Mouse (Mus musculus) thymus, adult 18-20 months (tissue): ENCODE data around the gene Galnt2.

Experiments
- DNase-seq, 2 experiments: peaks; one replicate each; pipeline ENCODE4 v3.0.0; 2022; ENCODE audit warnings: mixed read lengths in 2 of 2

Galnt2 gene

DNA sequence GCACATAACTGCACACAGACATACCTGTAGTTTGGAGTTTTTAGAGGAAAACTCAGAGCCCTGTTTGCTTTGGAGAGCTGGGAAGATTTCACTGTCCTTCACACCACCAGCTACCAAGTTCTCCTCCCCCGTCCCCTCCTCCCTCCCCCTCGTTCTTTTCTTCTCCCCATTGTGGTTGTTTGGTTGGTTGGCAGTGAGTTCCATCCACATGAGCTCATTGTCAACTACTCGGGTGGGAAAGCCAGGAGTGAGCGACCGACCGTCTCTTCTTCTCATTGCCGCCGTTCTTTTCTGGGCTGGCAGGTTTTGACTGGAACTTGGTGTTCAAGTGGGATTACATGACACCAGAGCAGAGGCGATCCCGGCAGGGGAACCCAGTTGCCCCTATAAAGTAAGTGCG, 100.5 kb downstream of the Galnt2 start:
- DNase-seq: no peak

DNA sequence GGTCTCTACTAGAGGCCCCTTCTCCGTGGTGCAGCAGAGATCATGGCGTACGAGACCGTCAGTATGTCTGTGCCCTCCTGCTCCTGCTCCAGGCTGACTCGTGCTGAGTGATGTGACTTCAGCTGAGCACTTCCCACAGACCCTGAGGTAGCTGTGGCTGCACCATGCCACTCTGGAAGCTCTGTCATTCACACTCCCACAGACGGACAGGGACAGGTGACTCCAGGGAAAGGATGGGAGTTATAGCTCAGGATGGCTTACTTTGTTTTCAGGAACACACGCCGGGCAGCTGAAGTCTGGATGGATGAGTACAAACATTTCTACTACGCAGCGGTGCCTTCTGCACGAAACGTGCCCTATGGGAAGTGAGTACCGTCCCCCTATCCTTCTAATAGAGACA, 105.1 kb downstream of the Galnt2 start:
- DNase-seq: no peak

DNA sequence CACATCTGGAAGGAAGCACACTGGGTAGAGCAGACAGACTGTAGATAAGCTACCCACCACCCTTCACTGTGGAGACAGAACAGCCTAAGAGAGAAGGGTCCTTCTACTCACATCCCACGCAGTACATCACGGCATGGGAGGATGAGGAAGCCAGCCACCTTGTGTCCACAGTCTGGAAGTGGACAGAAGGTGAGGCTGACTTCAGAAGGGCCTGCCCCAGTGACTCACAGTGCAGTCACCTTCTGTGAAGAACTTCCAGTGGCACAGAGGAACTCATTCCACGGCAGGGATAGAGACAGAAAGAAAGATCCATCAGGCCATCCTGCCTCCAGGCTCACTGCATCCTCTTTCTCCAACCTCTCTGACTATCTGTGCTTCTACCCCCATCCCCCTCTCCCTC, 108.6 kb downstream of the Galnt2 start:
- DNase-seq: no peak

DNA sequence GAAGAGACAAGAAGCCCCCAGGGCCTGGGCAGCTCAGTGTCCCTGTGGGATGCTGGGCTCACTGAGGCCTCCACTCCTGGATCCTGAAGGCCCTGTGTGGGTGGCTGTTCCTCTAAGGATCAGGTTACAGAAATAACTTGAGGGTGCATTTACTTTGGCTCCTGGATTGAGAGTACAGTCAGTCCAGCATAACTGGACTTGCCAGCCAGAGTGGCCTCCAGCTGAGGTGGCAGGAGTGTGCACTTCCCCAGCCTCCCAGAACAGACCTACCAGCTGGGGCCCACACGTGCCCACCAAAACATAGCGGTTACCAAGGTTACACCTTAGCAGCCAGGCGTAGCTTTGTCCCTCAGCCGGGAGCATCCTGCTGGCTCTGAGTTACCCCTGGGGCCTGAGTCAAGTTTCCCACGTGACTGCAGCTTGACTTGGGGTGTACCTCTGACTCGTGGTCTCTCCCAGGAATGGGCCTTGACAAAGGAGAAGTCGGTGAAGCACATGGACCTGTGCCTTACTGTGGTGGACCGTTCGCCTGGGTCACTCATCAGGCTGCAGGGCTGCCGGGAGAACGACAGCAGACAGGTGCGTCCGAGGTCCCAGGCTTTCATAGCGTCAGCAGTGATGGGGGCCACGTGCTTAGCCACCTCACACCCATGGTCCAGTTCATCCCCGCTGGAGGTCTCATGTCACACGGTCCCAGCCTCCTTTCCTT, 109.3 kb downstream of the Galnt2 start:
- DNase-seq: no peak

DNA sequence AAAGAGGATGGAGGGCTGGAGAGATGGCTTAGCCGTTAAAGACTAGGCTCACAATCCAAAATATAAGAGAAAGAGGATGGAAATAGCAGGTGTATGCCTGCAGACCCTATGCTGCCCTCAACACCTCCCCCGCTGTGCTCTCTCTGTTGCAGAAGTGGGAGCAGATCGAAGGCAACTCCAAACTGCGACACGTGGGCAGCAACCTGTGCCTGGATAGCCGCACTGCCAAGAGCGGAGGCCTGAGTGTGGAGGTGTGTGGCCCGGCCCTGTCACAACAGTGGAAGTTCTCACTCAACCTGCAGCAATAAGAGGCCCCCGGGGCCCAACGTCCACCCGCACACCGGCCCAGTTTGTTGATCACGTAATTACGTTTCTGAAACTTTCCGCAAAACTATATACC, 112.0 kb downstream of the Galnt2 start:
- DNase-seq: no peak

DNA sequence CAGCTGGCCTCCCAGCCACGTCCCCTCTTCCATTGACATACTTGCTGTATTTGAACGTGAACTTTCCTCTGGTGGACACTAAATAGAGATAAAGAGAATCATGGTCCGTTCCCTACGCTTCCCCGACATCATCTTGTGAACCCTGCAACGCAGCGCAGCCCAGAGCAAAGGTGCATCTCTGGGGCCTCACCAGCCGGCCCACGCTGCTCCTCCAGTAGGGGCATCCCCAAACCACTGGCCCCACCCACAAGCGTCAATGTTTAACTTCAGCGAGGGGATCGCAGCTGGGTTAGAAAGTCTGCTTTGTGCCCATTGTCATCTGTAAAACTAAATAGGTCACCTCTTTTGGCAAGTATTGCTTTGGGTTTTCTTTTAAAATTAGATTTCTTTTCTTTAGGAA, 112.8 kb downstream of the Galnt2 start:
- no peak for DNase-seq

DNA sequence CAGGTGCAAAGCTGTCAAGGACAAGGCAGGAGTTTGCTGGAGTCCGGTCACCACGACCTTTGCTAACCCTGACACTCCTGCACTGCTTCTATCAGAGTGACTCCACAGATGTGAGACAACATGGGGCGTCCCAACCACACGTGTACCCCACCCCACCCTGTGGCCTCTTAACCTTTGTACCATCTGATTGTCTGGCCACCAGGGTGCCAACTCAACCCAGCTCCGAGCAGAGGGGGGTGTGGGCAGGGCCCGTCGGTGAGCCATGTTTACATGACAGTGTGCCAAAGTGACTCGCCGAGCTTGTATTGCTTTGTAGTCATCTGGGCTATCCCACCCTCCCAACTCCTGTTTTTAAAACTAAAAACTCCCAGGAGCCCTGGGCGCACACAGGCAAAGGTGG, 113.9 kb downstream of the Galnt2 start:
- DNase-seq: no peak

DNA sequence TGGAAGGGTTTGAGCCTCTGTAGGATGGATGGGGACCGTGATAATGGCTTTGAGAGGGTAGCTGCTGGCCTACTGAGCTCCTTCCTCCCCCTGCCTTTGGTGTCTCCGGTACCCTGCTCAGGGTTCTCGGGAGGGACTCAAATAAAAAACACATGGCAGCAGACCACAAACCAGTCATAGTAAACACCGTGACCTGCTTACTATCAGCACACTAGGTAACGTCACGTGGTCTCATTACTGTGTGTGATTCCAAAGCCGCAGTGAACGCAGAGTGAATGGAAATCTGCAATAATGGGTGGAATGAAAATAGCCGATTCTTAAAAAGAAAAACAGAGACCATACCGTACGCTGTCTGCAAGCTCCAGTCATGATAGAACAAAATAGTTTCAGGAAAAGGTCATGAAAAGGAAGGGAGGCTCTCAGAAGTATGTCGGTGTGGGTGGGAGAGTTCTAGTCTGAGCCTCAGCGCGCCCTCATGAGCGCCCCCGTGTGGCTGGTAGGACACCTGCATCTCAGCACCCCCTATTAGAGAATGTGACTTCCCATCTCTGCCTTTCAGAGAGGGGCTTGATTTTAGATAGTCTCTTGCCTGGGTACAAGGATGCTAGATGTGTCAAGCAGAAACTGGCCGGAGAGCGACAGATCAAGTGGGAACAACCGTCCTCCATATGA, 115.8 kb downstream of the Galnt2 start:
- peak; percentile 26 to 27 for DNase-seq

DNA sequence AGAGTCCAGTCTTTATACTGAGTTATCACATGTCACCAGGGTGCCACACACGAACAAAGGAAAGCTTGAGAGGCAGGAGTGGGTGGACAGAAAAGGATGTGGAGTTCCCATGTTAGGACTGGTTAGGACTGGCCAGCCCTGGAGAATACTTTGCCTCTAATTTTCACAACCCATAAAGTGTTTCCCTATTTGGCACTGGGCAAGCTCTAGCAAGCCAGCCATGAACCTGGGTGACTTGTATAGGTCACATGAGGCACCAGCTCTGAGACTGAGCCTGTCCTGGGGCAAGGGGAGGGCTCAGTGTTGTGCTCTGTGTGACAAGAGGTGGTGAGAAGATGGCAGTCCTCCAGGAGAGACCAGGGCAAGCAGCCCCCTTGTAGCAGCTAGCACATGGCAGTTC, 116.9 kb downstream of the Galnt2 start:
- no peak for DNase-seq

DNA sequence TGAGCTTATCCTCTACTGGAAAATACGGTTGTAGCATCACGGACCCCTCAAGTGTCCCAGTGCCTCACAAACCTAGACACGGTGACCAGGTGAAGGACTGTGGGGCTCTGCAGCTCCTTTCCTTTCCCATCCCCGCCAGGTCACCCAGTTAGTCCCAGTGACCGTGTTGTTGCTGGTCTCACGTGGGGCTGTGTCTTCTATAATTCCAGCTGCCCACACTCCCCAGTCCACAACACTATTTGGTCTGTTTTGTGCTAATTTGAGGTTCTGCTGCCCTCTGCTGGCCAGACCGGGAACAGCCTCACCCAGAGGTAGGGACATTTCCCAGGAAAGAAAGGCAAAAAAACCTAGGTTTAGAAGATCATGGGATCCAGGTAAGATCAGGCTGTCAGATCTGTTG, 118.5 kb downstream of the Galnt2 start:
- DNase-seq: peak; percentile 39 to 46

DNA sequence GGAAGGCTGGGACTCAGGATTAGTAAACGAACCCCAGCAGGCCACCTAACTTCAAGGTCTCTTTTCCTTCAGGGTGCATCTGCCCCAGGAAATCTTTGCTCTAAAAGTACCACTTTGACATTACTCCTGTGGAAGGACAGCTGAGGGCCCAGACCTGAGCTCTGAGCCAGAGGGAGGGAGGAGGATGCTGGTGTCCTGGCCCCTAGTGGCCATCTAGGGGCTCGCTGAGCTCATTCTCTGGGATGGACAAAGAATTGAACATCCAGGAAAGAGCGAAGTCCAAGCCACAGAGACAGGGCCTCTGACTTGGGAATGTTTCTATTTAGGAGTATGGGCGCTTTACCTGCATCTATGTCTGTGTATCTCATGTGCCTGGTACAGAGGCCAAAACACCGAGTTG, 120.4 kb downstream of the Galnt2 start:
- DNase-seq: no peak

DNA sequence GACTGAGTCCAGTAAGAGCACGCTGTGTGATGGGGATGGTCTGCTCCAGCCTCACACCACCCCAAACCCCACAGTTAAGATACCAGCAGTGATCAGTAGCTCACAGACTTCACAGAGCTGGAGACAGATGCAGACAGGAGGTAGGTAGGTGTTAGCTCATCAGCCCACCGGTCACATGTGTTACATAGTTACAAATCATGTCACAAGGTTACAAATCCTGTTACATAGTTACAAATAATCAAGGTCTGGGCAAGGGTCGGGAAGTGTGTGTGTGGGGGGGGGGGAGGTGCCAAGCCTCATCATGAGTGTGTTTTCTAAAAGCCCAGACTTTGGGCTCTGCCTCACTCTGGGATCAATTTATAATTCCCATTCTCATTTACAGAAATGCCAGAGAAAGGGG, 129.7 kb downstream of the Galnt2 start:
- no peak for DNase-seq

DNA sequence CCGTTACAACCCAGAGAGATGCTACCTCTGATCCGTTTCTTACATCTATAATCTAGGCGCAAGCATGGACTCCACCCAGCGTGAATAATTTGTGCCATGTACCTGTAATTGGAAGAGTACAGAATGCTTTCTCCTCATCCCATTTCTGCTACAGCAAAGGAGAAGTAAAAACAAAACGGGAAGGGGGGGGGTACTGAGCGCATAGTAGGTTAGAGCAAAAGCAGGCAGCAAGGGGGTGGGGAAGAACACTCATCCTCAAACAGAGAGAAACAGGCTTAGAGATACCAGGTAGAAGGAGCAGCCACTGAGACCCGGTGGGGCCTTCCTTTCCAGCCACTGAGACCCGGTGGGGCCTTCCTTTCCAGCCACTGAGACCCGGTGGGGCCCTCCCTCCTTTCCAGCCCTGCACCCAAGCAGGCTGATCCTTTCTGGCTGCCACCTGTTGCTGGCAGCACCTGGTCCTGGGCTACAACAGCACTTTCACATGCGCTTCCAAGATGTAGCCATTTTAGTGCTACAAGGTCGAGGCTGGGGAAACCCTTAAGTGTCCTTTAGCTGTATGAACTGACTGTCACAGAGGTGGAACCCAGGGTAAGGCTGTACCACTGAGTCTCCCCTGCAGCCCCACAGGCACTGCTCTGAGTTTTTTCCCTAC, 130.7 kb downstream of the Galnt2 start:
- DNase-seq: no peak

DNA sequence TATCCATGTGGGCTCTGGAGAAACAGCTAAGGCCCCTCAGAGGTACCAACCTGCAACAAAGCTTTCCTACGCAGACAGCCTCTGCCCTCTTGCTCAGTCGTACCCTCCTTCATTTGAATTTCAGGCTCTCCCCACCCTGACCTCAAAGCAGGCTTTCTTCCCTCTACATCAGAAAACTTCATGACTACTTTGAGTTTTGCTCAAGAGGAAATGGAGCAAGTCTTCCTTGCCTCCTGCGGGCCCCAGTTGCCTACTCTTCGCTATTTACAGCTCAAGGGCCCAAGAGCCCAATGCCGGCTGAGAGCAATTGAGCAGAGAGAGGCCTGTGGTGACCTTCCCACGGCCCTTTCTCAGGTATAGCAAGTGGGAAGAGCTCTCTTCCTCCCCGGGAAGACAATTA, 131.4 kb downstream of the Galnt2 start:
- DNase-seq: no peak

DNA sequence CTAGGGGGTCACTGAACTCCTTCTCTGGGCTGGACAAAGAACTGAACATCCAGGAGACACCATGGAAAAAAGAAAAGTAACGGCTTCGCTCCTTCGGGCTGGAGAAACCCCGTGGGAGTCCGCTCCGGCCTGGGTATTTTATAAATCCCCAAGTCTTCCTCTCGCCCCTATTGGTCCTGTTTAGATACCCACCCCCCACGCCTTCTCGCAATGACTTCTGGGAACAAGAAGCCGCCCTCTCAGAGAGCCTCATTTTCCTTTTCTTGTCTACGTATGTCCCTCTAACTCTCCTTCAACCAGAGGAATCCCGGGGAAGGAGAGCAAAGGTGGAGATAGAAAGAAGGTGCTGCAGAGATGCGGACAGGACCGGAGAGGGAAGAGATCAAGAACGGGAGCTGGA, 132.1 kb downstream of the Galnt2 start:
- no peak for DNase-seq

DNA sequence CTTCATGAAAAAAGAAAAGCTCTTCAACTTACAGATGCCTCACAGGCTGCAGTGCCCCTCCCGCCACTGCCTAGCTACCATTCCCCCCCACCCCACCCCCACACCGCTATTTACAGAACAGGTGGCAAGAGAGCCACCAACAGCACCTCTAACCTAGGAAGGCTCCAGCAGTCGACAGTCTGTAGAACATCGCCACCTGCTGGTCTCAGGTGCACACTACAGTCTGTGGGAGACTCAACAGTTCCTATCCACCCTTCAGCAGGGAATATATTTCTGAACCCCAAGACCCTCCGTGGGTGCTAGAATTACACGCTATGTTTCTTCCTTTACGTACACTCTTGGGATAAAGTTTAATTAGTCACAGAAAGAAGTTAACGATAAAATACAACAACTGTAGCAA, 137.0 kb downstream of the Galnt2 start:
- DNase-seq: peak; percentile 33 to 42

DNA sequence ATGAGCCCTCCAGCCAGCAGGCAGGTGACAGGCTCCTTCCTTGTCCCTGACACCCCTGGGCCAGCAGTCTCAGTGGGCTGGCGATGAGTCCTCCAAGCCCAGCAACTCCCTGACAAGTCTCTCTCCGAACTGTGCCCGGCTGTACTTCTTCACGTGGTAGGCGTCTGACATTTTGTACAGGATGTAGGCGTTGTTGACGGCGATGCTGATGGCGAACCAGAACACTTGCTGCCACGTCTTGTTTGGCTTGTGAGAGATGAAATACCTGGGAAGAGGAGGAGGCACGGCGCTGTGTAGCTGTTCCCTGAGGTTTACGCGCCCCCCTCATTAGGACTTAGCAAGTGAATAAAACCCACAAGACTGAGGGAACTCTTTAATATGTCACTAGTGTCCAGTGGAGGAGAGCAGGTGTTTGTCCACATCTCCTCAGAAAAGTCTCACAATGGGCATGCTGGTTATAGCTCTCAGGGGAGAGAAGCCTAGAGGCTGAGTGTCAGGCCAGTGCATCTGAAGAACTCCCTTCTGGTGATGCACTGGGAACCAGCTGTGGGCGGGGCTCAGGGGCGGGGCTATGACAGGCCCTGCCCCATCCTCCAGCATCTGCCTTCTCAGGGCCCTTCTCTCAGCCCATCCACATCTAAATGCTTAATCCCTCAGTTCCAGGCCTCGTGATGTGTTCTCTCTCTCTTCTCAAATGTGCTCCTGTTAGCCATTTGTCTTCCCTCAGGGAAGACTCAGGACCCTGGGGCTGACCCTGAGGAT, 139.4 kb downstream of the Galnt2 start:
- DNase-seq: no peak

DNA sequence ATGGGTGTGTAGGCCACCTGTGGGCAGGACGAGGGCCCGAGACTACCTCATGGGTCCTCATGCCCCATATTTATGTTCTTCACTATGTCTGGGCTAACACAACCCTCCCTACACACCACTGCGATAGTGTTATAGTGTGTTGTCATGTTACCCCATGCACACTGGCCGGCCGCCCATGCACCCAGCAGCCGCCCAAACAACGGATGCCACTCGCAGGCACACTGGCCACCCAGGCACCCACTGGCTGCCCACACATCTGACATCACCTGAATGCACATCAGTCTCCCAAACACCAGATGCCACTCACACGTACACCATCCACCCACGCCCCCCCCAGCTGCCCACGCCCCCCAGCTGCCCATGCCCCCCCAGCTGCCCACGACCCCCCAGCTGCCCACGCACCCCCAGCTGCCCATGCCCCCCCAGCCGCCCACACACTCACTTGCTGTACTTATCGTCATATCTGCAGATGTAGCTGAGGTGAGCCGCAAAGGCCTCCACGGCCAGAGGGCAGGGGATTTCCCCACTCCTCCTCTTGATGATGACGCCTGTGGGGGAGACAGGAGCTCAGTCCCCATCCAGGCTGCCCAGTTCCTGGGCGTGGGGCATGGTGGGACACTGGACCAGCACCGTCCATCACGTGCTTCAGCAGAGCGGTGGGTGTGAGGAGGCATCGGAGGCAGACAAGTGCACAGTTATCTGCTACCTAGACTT, 140.4 kb downstream of the Galnt2 start:
- no peak for DNase-seq

DNA sequence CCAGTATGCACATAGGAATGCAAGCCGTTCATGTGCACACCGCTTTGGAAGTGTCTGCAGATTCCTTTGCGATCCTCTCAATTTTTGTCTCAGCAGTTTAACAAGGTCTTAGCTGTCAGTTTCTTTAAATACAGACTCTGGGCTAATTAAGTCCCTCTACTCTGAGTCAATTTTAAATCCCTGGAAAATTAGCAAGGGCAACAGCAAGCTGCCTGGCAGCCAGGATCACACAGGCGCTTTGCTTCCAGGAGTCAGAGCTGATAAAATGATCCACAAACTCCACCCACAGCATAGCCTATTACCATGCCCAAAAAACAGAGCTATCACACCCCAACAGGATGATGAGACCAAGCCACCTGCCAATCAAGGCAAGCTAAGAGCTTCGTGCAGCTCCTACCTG, 142.6 kb downstream of the Galnt2 start:
- DNase-seq: no peak

DNA sequence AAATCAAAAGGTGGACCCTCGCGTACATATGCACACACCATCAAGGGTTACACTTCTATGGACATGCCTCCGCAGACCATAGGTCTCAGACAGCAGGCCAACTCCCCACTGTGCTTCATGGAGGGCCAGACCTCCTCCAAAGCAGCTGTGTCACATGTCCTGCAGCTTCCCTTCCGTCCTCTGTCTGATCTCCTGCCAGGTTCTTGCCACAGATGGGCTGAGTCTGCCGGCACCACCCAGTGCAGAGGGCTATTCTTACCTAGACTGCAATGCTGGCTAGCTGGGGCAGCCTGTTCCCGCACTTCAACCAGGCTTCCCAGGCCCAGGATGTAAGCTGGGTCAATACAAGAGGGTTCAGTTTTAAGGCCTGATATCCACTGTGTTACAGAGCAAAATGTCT, 144.0 kb downstream of the Galnt2 start:
- no peak for DNase-seq

DNA sequence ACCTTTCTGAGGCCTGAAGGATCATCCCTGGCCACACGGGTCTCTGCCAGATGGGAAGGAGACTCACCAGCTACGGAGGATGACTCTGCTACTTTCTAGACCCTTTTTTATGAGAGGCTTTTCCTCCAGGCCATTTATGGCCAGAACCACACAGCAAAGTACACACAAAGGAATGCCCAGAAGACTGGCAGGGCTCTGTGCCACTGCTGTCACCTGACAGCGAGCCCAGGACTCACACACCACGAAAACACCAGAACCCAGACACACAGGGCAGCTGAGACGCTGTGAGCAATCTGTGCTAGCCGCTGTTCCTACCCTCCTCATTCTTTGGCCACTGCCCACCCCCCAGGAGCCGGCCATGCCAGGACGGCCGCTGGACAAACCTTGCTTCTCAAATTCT, 144.5 kb downstream of the Galnt2 start:
- DNase-seq: no peak

DNA sequence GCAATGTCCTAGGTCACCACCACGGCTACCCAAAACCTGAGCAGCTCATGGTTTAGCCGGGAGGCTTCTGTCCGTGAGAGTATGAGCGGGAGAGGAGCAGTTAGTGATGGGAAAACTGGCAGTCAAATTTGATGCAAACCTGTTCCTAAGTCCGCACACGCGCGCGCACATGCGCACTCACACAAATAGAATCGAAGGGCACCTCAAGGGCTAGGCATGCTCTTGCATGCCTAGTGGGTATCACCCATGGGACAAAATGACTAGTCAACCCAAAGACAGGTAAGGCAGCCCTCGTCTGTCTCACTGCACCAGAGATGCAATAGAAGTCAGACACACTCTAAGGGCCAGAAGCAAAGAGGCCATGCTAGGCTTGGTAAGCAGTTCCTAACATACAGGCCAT, 145.2 kb downstream of the Galnt2 start:
- no peak for DNase-seq

DNA sequence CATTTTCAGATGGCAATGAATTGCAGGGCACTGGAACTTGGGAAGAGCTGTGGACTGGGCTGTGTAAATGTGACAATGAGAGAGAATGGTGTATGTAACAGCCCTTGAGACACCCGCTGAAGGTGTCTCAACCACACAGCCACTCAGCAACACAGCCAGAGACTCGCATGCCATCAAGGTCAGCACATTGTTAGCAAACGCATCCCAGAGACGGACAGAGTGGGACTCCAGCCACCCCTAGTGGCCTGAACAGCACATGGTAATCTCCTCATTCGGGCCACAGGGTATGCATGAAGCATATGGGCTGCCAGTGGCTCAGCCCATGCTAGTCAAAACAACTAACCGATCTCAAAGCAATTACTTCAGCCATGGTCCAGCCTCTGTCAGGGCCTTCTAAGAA, 148.1 kb downstream of the Galnt2 start:
- no peak for DNase-seq
